Mouse (Mus musculus) c-Kit-positive CD71-positive TER-119-positive erythroid progenitor cells, embryonic 14.5 days (primary cell): ENCODE data around the gene Gast.
"Not testable (repeated sequence)": the region's sequence is repeated elsewhere in the genome, so short reads cannot be mapped to it uniquely, and the experiment has no call there.

Experiments used
- DNase-seq: peaks from one replicate; pipeline ENCODE4 v3.0.0-alpha.2; 2013; ENCODE audit warnings: low spot score

Gast gene

GRCm38 (mm10) chr11:100320701-100321410, 13.4 kb upstream of the Gast start:
- not testable (repeated sequence) for DNase-seq

GRCm38 (mm10) chr11:100321479-100322305, 12.5 kb upstream of the Gast start:
- not testable (repeated sequence) for DNase-seq

GRCm38 (mm10) chr11:100322591-100323258, 11.5 kb upstream of the Gast start:
- peak; percentile 32 for DNase-seq

- DNase-seq = peak; percentile 85
Observed at GRCm38 (mm10) chr11:100323578-100323977, 10.6 kb upstream of the Gast start.

DNA sequence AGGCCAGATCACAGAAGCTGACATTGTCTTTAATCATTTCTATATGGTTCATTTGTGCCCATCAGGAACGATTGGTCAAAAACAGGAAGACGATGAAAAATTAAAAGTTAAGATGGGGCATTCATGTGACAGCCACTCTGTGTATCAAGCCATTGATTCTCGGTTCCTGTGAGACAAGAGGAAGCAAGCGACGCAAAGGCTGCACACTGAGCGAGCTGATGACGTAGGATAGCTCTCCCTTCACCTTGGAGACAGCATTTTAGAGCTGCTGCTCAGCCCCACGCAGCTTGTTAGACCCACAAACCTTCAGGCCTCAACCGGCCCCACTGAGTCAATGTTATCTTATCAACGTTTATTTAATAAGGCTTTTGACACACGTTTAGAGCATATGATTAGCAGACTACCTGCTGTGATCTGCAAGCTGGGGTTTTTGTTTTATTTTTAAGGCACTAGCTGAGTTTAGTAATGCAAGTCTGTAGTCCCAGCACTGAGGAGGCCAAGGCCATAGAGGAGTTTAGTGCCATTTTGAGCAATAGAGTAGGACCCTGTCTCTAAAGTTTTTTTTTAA, 9.1 kb upstream of the Gast start:
- DNase-seq = no peak

GRCm38 (mm10) chr11:100327316-100327715, 6.9 kb upstream of the Gast start:
- no peak for DNase-seq

- DNase-seq = no peak
Observed at GRCm38 (mm10) chr11:100327761-100328160, 6.4 kb upstream of the Gast start.

DNA sequence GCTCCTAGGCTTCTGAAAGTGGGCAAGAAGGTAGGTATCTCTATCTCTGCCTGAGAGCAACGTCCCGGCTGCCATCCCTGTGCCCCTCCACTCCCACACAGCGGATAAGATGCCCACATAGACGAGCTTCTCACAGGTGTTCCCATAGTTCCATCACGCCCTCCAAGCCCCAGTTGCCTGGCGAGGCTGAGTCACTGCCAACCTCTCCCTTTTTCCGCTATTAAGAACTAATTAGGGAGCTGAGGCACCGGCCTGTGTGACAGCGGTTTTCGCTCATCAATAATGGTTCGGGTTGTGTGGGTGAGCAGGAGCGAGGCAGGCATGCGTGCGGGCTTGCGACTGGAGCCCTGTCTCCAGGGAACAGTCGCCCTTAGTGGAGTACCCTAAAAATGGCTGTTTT, 4.0 kb upstream of the Gast start:
- DNase-seq = no peak

GRCm38 (mm10) chr11:100330816-100331375, 3.3 kb upstream of the Gast start:
- not testable (repeated sequence) for DNase-seq

- no peak for DNase-seq
Observed at GRCm38 (mm10) chr11:100332766-100333515, 1.3 kb upstream of the Gast start.

DNA sequence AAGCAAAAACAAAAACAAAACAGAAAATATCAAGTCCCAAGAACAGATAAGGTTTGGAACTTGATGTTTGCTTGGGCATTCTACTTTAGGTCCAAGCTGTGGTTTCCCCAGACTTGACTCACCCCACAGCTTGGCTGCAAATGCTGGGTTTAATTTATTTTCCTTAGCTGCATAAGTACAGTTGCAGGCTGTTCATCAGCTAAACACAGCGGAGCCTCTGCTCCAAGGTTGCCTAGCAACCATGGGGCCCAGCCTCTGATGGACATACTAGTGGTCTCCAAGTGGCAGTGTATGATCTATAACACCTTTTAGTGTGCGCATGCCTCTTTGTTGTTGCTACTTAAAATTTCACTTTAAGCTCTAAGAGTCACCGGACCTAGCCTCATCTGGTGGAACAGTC, 1.5 kb downstream of the Gast start:
- no peak for DNase-seq

- DNase-seq = no peak
Observed at GRCm38 (mm10) chr11:100344269-100344668, 10.1 kb downstream of the Gast start.

DNA sequence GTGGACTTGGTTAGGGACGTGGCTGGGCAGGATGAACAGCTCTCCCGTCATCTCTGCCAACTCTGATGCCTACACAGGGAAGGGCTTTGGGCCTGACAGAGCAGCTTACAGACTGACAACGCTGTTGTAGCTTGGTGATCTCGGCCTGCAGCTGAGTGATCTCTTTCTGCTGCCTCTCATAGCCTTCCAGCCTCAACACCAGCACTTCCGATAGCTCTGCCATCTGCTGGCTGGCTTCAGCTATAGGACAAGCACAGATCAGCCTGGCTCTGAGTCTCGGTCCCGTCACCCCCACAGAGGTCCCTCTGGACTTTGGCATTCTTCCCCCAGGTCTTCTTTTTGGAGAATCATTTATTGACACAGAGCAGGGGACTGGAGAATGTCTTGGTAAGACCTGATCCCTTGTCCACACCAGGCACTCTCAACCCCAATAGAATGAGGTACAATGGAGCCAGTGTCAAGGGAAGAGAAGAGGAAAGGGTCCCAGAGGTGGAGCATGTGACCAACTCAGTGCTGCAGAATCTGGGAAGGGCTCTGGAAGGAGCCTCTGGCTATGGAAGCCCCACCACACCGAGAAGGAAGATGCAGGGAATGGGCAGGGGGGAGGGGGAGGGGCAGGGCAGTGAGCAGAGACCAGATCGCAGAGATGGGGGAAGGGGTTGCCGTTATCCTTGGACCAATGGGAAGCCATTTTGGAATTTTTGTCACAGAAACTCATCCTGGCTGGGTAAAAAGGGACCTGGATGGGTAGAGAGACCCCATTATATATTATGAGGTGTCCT, 18.1 kb downstream of the Gast start:
- DNase-seq = no peak

DNA sequence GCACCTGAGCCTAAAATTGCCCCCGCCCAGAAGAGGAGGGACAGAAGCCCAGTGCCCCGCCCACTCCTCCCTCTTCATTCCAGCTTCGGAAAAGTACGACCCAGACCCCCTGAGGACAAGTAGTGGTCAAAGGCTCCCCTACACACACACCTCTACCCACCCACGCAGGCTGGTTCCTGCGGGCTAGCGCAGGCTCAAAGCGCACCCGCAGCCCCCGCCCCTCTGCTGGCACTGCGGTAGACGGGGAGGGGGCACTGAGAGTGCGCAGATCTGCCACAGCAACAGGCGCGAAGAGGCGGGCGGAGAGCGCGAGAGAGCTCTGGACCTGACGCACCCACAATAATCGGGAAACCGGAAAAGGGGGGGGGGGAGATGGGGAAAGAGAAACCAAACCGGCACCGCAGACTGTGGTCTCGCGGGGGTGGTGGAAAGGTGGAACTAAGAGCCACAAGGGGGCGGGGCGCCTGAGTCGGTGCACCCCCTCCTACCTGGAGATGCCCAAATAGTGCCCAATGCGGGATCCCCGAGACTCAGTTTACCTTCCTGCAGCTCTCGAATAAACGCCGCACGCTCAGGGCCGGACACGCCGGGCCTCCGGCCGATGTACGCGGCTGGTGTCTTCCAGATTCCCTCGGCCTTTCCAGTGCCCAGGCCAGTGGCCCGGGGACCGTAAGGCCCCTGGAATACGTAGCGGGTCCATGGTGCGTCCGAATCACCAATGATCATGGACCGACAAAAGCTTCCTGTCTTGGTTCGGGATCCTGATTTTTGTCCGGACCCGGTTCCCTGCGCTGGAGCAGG, 21.1 kb downstream of the Gast start:
- DNase-seq = no peak

DNA sequence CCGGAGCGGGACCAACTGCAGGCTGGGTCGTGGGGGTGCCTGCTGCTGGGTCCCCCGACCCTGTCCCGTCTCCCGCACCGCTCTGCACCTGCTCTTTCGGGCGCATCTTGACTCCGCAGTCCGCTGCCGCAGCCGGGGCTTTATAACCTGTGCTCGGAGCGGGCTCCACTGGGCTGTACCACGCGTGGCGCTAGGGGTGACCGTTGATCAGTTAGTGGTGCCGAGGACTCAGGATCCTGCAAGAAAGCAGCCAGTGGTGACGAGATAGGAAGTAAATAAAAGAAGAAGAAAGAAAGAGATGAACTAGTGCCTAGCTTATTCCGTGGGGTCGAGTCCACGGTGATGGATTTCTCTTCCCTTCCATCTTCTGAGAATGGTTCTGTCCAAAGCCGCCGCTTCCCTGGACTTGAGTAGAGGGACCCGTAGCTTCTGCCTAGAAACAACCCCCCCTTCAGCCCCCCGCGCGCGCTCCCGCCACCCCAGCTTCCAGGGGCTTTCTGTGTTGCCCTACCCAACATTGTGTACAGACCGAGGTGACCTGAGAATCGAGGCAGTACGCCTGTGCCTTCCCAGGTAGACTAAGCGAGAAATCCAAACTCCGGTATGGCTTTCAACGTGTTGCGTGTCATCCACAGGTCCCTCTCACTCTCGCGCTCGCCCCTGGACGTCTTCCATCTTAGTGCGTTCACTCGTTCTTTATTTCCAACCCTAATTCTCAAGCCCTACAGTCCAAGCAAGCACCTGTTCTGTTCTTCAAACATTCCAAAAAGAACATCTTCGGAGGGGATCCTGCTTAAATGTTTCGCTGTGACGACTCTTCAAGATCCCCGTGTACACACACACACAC, 22.0 kb downstream of the Gast start, which contains the start of gene Hap1:
TSS of gene Hap1 (minus strand) at position 157 of the 847 bp plus-strand sequence.
- DNase-seq = peak; percentile 5

- no peak for DNase-seq
Observed at GRCm38 (mm10) chr11:100356819-100357211, 22.6 kb downstream of the Gast start.

- no peak for DNase-seq
Observed at GRCm38 (mm10) chr11:100357408-100357807, 23.2 kb downstream of the Gast start.

DNA sequence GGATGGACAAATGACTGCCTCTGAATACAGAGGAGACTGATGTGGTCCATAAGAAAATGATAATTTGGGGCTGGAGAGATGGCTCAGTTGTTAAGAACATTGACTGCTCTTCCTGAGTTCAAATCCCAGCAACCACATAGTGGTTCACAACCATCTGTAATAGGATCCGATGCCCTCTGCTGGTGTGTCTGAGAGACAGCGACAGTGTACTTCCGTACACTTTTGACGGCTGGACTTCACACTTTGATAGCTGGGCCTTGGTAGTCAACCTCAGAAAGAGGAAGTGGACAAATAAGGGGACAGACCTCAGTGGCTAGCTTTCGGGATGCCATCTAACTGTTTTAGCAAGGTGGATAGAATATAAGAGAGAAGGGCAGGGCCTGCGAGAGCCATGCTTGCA, 26.0 kb downstream of the Gast start:
- DNase-seq = no peak

DNA sequence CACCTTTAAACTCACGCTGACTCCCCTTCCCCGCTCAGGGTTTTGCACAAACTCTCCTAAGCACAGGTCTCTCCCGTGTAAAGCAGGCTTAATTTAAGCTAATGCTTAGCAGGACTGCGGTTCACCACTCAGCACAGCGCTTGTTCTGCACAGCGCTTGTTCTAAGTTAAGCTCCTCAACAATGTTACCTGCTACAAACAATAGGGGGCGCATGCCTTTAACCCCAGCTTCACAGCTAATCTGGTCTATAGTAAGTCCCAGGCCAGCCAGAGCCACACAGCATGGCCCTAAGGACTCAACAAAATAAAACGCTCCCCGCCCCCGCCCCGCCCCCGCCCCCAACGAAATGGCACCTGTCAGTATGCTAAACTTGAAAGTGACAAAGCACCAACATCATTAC, 26.9 kb downstream of the Gast start:
- not testable (repeated sequence) for DNase-seq
